Mouse (Mus musculus): ENCODE results near the gene Acot8.
"Not testable (repeated sequence)": the region's sequence is repeated elsewhere in the genome, so short reads cannot be mapped to it uniquely, and the experiment has no call there.

The Acot8 gene

GRCm38 (mm10) chr2:164806614-164807013 lies 1.9 kb upstream of the Acot8 start:
- DNase-seq = no peak

- DNase-seq = no peak
These were observed 643 bp upstream of the Acot8 start for GRCm38 (mm10) chr2:164805332-164805718.

- DNase-seq = no peak
These were observed 765 bp downstream of the Acot8 start for GRCm38 (mm10) chr2:164803921-164804313.

- DNase-seq = no peak
These were observed 1.3 kb downstream of the Acot8 start for GRCm38 (mm10) chr2:164803201-164803920.

- DNase-seq = no peak
These were observed 4.3 kb downstream of the Acot8 start for GRCm38 (mm10) chr2:164800252-164801004.

GRCm38 (mm10) chr2:164798554-164798953 lies 6.1 kb downstream of the Acot8 start:
- DNase-seq = not testable (repeated sequence)

GRCm38 (mm10) chr2:164795868-164796267 lies 8.8 kb downstream of the Acot8 start:
- DNase-seq = peak; percentile 20

- DNase-seq = peak; percentile 82
These were observed 10.4 kb downstream of the Acot8 start for GRCm38 (mm10) chr2:164794293-164794692.

GRCm38 (mm10) chr2:164793772-164794171 lies 10.9 kb downstream of the Acot8 start:
- DNase-seq = peak; percentile 31

- peak; percentile 81 for DNase-seq
These were observed 11.4 kb downstream of the Acot8 start for GRCm38 (mm10) chr2:164793236-164793635.

GRCm38 (mm10) chr2:164792400-164793190 lies 12.1 kb downstream of the Acot8 start:
- peak; percentile 47 for DNase-seq

GRCm38 (mm10) chr2:164791841-164792261 lies 12.8 kb downstream of the Acot8 start:
- peak; percentile 70 for DNase-seq

- DNase-seq = peak; percentile 37
These were observed 14.2 kb downstream of the Acot8 start for GRCm38 (mm10) chr2:164790451-164790850.

GRCm38 (mm10) chr2:164788411-164788810 lies 16.3 kb downstream of the Acot8 start:
- DNase-seq = peak; percentile 31

- DNase-seq = no peak
These were observed 16.9 kb downstream of the Acot8 start for GRCm38 (mm10) chr2:164787779-164788178.

- DNase-seq = no peak
These were observed 17.6 kb downstream of the Acot8 start for GRCm38 (mm10) chr2:164787032-164787431.

GRCm38 (mm10) chr2:164786388-164786885 lies 18.2 kb downstream of the Acot8 start:
- peak; percentile 60 for DNase-seq

- DNase-seq = peak; percentile 95
These were observed 18.9 kb downstream of the Acot8 start, which contains the start of gene Snx21 for GRCm38 (mm10) chr2:164785481-164786387. Gene Snx21, plus strand, starts transcription at chr2:164785823.

GRCm38 (mm10) chr2:164784869-164785420 lies 19.7 kb downstream of the Acot8 start:
- no peak for DNase-seq

GRCm38 (mm10) chr2:164783926-164784581 lies 20.6 kb downstream of the Acot8 start:
- no peak for DNase-seq

- DNase-seq = peak; percentile 18
These were observed 22.8 kb downstream of the Acot8 start for GRCm38 (mm10) chr2:164781876-164782275.
